Mouse (Mus musculus): ENCODE data around the gene Cog5. TPM values are rescaled to one million over a fixed set of nuclear protein-coding genes. Genes with fewer than 3 reads are reported as not detected.

Gene Cog5
- total RNA-seq, 2 experiments from 2014 or later, result 60.3 to 93.5 TPM

DNA sequence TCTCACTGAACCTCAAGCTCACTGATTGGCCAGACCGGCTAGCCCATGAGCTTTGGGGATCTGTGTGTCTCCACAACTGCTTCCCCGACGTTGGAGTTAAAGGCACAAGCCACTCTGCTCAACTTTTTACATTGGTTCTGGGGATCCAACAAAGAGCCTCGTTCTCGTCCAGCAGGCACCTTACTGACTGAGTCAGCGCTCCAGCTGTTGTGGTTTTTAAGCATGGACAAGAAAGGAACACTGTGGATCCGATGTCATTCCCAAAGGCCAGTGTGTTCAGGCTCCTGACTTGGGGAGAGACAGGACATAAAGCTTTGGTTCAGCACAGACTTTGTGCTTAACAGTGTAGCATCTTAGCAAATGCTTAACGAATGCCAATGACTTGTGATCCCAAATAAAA, 316.9 kb downstream of the Cog5 start:
- no peak for ATAC-seq (replicated peaks; ENCODE audit: poor library complexity)

DNA sequence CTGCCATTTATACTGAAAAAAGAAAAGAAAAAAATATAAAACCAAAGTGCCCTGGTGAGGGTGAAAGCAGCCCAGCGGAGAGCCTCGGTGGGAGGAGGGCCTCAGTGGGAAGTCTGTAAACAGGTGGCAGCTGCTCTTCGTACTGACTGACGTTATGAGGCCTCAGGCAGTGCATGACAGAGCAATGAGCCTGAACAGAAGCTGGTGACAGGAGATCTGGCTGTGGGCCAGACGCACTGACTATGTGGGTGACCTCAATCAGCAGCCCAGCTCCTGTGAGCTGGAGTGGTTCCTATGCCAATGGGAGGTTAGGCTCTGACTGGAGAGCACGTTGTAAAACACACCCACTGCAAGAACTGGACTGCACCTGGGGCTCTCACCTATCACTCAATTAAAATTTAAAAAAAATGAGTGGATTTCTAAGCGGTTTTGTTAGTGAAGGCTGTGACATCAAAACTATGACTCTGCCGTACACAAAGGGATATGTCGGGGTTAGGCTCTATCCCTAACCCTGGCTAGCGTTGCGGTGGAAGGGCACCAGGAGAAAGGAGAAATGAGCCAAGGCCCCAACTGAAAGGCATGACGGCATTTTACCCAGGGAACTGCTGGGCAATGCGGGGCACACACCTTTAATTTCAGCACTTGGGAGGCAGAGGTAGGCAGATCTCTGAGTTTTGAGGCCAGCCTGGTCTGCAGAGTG, 319.0 kb downstream of the Cog5 start:
- peak; percentile 95 for ATAC-seq (replicated peaks; ENCODE audit: poor library complexity)

DNA sequence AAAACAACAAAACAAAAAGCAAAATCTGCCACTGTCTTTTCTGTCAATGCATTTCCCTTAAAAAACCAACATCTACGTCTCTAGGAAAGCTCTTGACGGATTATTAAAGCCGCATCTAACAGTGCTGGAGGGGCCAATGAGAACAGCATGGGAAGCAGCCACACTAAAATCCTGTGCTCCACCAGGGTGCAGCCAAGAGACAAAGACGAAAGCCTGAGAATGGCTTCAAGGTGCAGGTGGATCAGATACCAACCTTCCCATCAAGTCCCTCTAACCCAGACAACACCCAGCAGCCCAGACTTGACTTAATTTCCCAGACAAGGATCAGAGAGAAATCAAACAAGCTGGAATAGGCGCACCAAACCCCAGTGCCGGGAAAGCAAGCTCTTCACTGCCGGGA, 321.9 kb downstream of the Cog5 start:
- ATAC-seq (replicated peaks; ENCODE audit: poor library complexity), result peak; percentile 51

DNA sequence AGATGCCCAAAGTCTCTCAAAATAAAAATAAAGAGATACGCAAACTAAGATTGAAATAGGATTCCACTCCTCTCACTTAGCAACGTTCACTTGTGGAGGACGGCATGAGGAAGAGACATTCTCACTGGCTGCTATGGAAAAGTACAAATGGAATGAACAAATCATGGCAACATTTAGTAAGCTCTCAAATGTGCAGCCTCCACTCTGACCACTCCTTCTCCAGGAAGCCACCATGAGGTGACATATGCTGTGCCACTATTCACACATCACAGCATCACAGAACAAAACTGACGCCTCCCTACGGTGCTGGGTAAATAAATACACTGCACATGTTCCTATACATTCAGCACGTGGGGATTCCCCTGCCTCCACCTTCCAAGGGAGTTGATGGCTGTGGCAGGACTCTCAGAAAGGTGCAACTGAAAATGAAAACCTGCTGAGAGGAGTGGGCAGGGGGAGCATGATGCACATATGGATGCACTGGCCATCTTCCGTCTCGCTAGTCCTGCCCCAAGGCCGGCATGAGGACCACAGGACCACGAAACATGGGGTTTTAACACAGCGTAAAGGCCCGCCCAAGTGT, 323.0 kb downstream of the Cog5 start:
- ATAC-seq (replicated peaks; ENCODE audit: poor library complexity), result no peak

DNA sequence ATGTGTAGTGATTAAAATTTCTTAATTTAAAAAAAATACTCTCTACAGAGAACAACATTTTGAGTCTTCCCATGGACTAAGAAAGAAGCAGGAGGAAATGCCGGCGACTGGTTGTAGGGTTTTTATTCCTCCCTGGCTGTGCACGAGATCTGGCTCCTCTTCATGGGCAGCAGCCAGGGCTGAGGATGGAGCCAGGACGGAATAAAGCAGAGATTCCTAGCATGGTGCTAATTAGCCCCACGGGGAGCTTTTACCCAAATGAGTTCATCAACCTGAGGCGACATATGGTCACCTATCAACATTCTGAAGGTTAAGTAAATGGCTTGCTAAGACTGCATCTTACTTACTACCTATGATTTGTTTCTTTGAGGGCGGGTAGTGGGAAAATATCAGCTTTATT, 328.6 kb downstream of the Cog5 start:
- no peak for ATAC-seq (replicated peaks; ENCODE audit: poor library complexity)

DNA sequence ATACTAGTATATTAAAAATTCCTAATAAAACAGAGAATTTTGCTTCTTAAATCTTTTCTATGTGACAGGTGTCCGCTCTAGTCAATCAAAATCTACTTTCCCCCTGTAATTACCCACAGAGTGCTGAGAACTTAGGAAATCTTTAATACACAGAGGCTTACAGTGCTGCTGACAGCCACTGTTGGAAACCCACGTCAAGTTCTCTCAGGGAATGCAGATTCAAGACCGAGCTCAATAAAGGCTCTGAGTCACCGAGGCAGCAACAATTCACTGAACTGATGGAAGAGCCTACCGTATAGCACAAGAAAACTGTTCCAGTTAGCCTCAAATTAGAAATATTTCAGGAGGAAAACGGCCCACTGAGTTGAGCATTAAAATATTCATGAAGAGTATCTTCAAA, 329.1 kb downstream of the Cog5 start:
- ATAC-seq (replicated peaks; ENCODE audit: poor library complexity), result no peak

DNA sequence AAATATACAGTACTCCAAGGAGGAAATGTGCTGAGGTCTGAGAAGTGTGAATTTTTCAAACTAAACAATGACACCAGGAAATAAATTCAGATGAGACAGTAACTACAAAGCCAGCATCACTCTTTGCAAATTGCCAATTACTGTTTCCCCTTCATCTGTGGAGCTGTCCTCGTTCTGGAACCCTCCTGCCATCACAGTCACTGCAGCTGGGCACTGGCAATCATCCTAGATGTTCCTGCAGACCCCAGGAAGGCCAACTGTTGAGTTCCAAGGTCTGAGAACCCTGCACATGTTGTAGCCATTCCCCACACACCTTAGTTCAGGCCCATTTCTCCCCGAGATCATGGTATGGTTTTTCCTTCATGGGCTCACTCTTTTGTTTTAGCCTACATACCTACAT, 329.5 kb downstream of the Cog5 start:
- 0 out of 2 replicates have a peak, but pooled peaks have one; percentile 6 for ATAC-seq (replicated peaks; ENCODE audit: poor library complexity)

DNA sequence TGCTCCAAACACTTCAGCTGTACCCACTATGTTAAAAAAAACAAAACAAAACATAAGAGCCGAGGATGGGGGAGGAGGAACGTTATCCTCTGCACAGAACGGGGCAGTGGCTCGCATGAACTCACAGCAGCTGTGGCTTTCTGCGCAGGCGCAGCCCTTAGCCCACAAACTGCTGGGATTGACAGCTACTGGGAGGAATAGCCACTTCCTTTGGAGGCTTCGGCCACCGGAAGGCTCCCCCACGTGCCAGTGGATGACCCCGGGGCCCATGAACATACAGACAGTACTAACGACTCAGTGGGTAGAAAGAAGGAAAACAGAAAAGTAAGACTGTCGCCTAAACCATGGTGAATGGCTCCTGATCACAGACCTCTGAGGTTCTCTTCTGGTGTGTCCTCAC, 330.0 kb downstream of the Cog5 start:
- peak; percentile 57 for ATAC-seq (replicated peaks; ENCODE audit: poor library complexity)

DNA sequence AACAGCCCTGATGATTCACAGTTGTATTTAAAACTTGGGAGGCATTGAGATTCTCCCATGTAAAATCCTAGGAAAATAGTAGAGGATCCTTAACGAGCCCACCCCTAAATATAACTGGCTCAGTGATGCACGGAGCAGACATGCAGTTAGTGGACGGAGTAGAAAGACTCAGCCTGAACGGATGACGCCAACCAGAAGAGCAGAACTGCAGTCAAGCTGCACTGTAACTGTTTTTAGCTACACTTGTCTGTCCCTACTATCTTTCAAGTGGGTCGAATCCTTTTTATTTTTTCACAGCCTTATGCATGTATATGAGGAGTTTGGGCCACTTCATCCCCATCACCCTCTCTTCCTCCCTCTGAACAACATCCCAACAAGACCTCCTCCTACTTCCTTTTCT, 331.1 kb downstream of the Cog5 start:
- ATAC-seq (replicated peaks; ENCODE audit: poor library complexity), result no peak

DNA sequence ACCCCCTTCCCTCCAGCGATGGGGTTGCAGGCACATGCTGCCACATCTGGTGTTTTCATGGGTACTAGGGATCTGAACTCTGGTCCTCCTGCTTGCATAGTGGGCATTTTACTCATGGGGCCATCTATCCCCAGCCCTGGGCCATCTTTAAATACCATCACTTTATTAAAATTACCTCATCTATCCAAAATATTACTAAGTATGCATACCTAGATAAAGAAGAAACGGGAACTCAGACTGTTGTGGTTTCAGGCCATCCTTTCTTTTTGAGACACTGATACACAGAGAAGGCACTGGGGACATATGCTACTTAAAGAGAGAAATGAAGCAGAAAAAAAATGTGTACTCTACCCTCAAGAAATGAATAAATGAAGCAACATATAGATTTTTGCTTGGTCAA, 331.8 kb downstream of the Cog5 start:
- ATAC-seq (replicated peaks; ENCODE audit: poor library complexity), result no peak

Other genes with a start within 250 kb of the Cog5 start
- gene Cbll1, start 155.3 kb upstream of the Cog5 start, total RNA-seq (2015), result 48.2 and 52.8 TPM in 2 replicates
- 6.4 and 7.5 TPM in 2 replicates for gene Cbll1, start 155.3 kb upstream of the Cog5 start, total RNA-seq (2017)
- gene Slc26a4, start 94.9 kb upstream of the Cog5 start, total RNA-seq (2015), result not detected in 2 replicates
- gene Slc26a4, start 94.9 kb upstream of the Cog5 start, total RNA-seq (2017), result not detected in 2 replicates
- 126 and 137 TPM in 2 replicates for gene Bcap29, start 20.2 kb upstream of the Cog5 start, total RNA-seq (2015)
- 47.5 and 56.2 TPM in 2 replicates for gene Bcap29, start 20.2 kb upstream of the Cog5 start, total RNA-seq (2017)
- 15.5 and 17.7 TPM in 2 replicates for gene Dus4l, start within 50 bp of the Cog5 start, total RNA-seq (2015)
- gene Dus4l, start within 50 bp of the Cog5 start, total RNA-seq (2017), result 10.0 and 15.4 TPM in 2 replicates
- not detected in 2 replicates for gene Gpr22, start 59.1 kb downstream of the Cog5 start, total RNA-seq (2015)
- gene Gpr22, start 59.1 kb downstream of the Cog5 start, total RNA-seq (2017), result 0.04 TPM in 1 of 2 replicates, not detected in the other

All from megakaryocyte progenitor cell, adult 5-6 weeks (primary cell).